Mouse (Mus musculus) kidney, adult 2 months (tissue): ENCODE data around the gene Maml2.

Experiments used
- CTCF ChIP-seq: fragments of 200-500 bp; conservative IDR thresholded peaks from 2 replicates; pipeline ENCODE4 v1.5.1; 2011; ENCODE audit warnings: low read depth, mild to moderate bottlenecking, control low read depth, low read length, moderate library complexity, mixed read lengths; ENCODE audit not compliant: insufficient read depth, insufficient read length
- POLR2A ChIP-seq: fragments of 200-500 bp; IDR thresholded peaks from one replicate; pipeline ENCODE4 v1.6.1; 2011; ENCODE audit warnings: low read depth, low read length, control low read depth

GRCm38 (mm10) chr9:13525561-13526255 lies 228.0 kb downstream of the Maml2 start:
- TF ChIP-seq CTCF (no peak), POLR2A (no peak)
